Mouse (Mus musculus) neural tube, embryonic 13.5 days (tissue): ENCODE results near the gene Gabarapl2. TPM values are rescaled to one million over a fixed set of nuclear protein-coding genes. Genes with fewer than 3 reads are reported as not detected.

Experiments
- ATAC-seq: fragments of 200-750 bp; cut with Nextera tagmentation; 2 replicates; pipeline ENCODE4 v1.8.0; 2017; ENCODE audit warnings: low read depth, mild to moderate bottlenecking, moderate TSS enrichment, moderate library complexity
- H3K27ac ChIP-seq: fragments of 300-500 bp; sonication (generic); replicated peaks from 2 replicates; pipeline ENCODE4 v1.5.1; 2015; ENCODE audit warnings: moderate library complexity, mild to moderate bottlenecking, inconsistent platforms
- H3K27me3 ChIP-seq: fragments of 300-500 bp; sonication (generic); 2 replicates; pipeline ENCODE4 v1.6.1; 2015; ENCODE audit warnings: mild to moderate bottlenecking, inconsistent platforms
- H3K36me3 ChIP-seq: fragments of 300-500 bp; sonication (generic); 2 replicates; pipeline ENCODE4 v1.6.1; 2015; ENCODE audit warnings: mild to moderate bottlenecking, inconsistent platforms
- H3K4me1 ChIP-seq: fragments of 300-500 bp; sonication (generic); replicated peaks from 2 replicates; pipeline ENCODE4 v1.6.1; 2015; ENCODE audit warnings: inconsistent platforms
- H3K4me2 ChIP-seq: fragments of 300-500 bp; sonication (generic); 2 replicates; pipeline ENCODE4 v1.6.1; 2015; ENCODE audit warnings: inconsistent platforms, mild to moderate bottlenecking, moderate library complexity
- H3K4me3 ChIP-seq: fragments of 300-500 bp; sonication (generic); 2 replicates; pipeline ENCODE4 v1.5.1; 2015; ENCODE audit warnings: mild to moderate bottlenecking, inconsistent platforms
- H3K9ac ChIP-seq: fragments of 300-500 bp; sonication (generic); 2 replicates; pipeline ENCODE4 v1.6.1; 2015; ENCODE audit warnings: moderate library complexity, mild to moderate bottlenecking, inconsistent platforms
- H3K9me3 ChIP-seq: fragments of 300-500 bp; sonication (generic); 2 replicates; pipeline ENCODE4 v1.6.1; 2016; ENCODE audit warnings: inconsistent platforms
- WGBS: fragments of 180-500 bp; shearing (Covaris S2); methylation state at CpG from one replicate; pipeline ENCODE4 v1.1.7; 2015; 5-methylcytosine and 5-hydroxymethylcytosine counted together
- polyA plus RNA-seq: library from polyadenylated mRNA; unstranded; fragments of >200 nt; fragmentation: Nextera tagmentation; extraction: Ambion mirVana; gene quantifications from 2 replicates; pipeline ENCODE4 v1.2.1, GENCODE M21; 2015

Gene Gabarapl2
- polyA plus RNA-seq, 1 experiment from 2014 or later = 491 TPM

DNA sequence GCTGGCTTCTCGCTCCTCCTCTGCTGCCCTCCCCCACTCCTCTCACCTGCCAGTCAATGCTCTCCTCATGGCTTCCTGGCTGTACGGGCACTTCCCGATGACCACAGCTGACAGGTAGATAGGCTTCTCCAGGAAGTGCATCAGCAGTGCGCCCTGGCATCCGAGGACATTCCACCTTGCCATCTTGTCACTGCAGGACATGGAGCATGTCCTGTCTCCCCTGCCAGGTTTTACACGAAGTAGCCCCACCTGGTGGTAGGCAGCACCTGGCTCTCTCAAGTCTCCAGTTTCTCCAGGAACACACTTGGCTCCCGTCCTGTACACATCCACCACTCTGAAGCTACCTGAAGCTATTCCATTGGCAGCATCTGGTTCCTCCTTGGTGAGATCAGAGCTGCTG lies 41.6 kb downstream of the Gabarapl2 start:
- Histone ChIP-seq H3K4me1 (no peaks in the 10 kb centered on the region), H3K27ac (no peak overlapping the region), H3K4me3 (no peak overlapping the region), H3K9me3 (no peaks in the 10 kb centered on the region), H3K9ac (no peak overlapping the region), H3K4me2 (no peak overlapping the region), H3K36me3 (peaks cover 38% of the 10 kb centered on the region), H3K27me3 (no peaks in the 10 kb centered on the region)
- 84% methylated on average over 7 of the region's 7 CpGs for WGBS
- no peak for ATAC-seq

- H3K27ac ChIP-seq = no peak overlapping the region
- H3K27me3 ChIP-seq = no peaks in the 10 kb centered on the region
- H3K9me3 ChIP-seq = no peaks in the 10 kb centered on the region
- no peak for ATAC-seq
- H3K4me2 ChIP-seq = no peak overlapping the region
- H3K36me3 ChIP-seq = peaks cover 48% of the 10 kb centered on the region
- 85% methylated on average over 10 of the region's 10 CpGs for WGBS
- H3K4me3 ChIP-seq = no peak overlapping the region
- no peak overlapping the region for H3K9ac ChIP-seq
- no peaks in the 10 kb centered on the region for H3K4me1 ChIP-seq
Measured at GRCm38 (mm10) chr8:111984511-111984910, 44.0 kb downstream of the Gabarapl2 start.

DNA sequence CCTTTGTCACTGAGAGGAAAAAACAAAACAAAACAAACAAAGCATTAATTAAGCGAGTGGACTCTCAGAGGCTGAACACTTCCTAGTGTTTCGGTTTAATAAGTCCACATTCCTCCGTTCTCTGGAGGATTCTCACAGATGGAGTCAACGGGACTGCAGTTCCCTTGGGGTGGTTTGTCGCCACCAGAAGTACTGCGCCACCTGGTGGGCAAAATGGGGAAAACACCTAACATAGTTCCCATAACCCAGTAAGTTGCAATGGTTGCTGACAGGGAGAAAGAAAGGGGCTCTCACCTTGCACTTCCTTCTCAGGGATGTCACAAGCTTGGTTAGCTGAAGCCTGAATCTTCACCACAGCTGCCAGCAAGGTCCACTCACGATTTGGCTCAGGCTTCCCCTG lies 49.4 kb downstream of the Gabarapl2 start:
- Histone ChIP-seq H3K27ac (no peak overlapping the region), H3K36me3 (peaks cover 53% of the 10 kb centered on the region), H3K4me2 (no peak overlapping the region), H3K4me3 (no peak overlapping the region), H3K27me3 (no peaks in the 10 kb centered on the region), H3K9ac (no peak overlapping the region), H3K9me3 (no peaks in the 10 kb centered on the region), H3K4me1 (peaks cover 8% of the 10 kb centered on the region)
- WGBS = 16% methylated on average over 7 of the region's 7 CpGs
- ATAC-seq = no peak

DNA sequence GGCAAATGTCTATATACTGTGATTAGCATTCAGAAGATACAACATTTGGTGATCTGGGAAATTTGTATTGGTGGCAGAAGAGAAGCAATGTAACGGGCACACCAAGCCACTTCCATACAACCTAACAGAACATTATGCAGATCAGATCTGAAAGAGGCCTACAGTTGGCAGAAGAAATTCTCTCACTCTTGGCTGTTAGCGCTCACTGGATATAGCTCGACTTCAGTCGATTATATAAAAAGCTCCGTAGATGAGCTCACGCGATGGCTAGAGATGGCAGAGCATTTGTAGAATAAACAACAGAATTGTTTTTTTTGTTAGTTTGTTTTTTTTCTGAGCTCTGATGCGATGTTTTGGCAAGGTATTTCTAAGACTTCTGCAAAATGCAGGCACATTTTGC lies 50.8 kb downstream of the Gabarapl2 start:
- Histone ChIP-seq H3K36me3 (peaks cover 62% of the 10 kb centered on the region), H3K27ac (no peak overlapping the region), H3K9me3 (no peaks in the 10 kb centered on the region), H3K4me1 (peaks cover 8% of the 10 kb centered on the region), H3K4me3 (peak overlapping the region; percentile 84), H3K4me2 (peak overlapping the region; percentile 76), H3K27me3 (no peaks in the 10 kb centered on the region), H3K9ac (peak overlapping the region; percentile 81)
- WGBS = 69% methylated on average over 8 of the region's 8 CpGs
- no peak for ATAC-seq

GRCm38 (mm10) chr8:111992013-111992702 lies 51.7 kb downstream of the Gabarapl2 start, which contains the start of gene Adat1:
TSS of gene Adat1 (minus strand) at chr8:111992302.
- Histone ChIP-seq H3K4me1 (peaks cover 8% of the 10 kb centered on the region), H3K4me2 (peak within 1 kb of the TSS; percentile 76), H3K9ac (peak within 1 kb of the TSS; percentile 81), H3K36me3 (peaks cover 67% of the 10 kb centered on the region), H3K4me3 (peak within 1 kb of the TSS; percentile 84), H3K9me3 (no peaks in the 10 kb centered on the region), H3K27ac (peak within 1 kb of the TSS; percentile 56; the same call in 1 of the 2 replicates), H3K27me3 (no peaks in the 10 kb centered on the region)
- peak; percentile 97 for ATAC-seq
- 5% methylated on average over 33 of the region's 33 CpGs for WGBS

- Histone ChIP-seq H3K4me2 (peak overlapping the region; percentile 76; the same call in 1 of the 2 replicates), H3K36me3 (peaks cover 67% of the 10 kb centered on the region), H3K27me3 (no peaks in the 10 kb centered on the region), H3K4me3 (peak overlapping the region; percentile 84; the same call in 1 of the 2 replicates), H3K4me1 (peaks cover 8% of the 10 kb centered on the region), H3K27ac (no peak overlapping the region), H3K9ac (no peak overlapping the region), H3K9me3 (no peaks in the 10 kb centered on the region)
- ATAC-seq = no peak
- WGBS = 67% methylated on average over 3 of the region's 3 CpGs
Measured at GRCm38 (mm10) chr8:111992703-111993039, 52.2 kb downstream of the Gabarapl2 start.

Other genes with a start within 250 kb of the Gabarapl2 start
- gene Ctrb1, start 249.7 kb upstream of the Gabarapl2 start, polyA plus RNA-seq = not detected in 2 replicates
- 51.0 and 51.6 TPM in 2 replicates for gene Bcar1, start 196.9 kb upstream of the Gabarapl2 start, polyA plus RNA-seq
- gene Cfdp1, start 86.4 kb upstream of the Gabarapl2 start, polyA plus RNA-seq = 175 and 197 TPM in 2 replicates
- gene Tmem170, start 64.0 kb upstream of the Gabarapl2 start, polyA plus RNA-seq = 5.3 and 5.9 TPM in 2 replicates
- gene Chst5, start 30.3 kb upstream of the Gabarapl2 start, polyA plus RNA-seq = 4.2 and 6.0 TPM in 2 replicates
- 16.0 and 16.3 TPM in 2 replicates for gene Tmem231, start 6.8 kb upstream of the Gabarapl2 start, polyA plus RNA-seq
- gene Adat1, start 51.6 kb downstream of the Gabarapl2 start, polyA plus RNA-seq = 8.8 and 8.9 TPM in 2 replicates
- 167 and 179 TPM in 2 replicates for gene Kars, start 70.6 kb downstream of the Gabarapl2 start, polyA plus RNA-seq
- 55.8 and 61.3 TPM in 2 replicates for gene Terf2ip, start 70.7 kb downstream of the Gabarapl2 start, polyA plus RNA-seq
- 0.40 and 0.52 TPM in 2 replicates for gene Gm6793, start 74.3 kb downstream of the Gabarapl2 start, polyA plus RNA-seq